Mouse (Mus musculus) forebrain, embryonic 12.5 days (tissue): Measurements from ENCODE around the gene Spaca4. TPM values are rescaled to one million over a fixed set of nuclear protein-coding genes. Genes with fewer than 3 reads are reported as not detected.

Experiments used
- ATAC-seq: fragments of 200-750 bp; cut with Nextera tagmentation; 2 replicates; pipeline ENCODE4 v1.8.0; 2017; ENCODE audit warnings: moderate TSS enrichment; ENCODE audit not compliant: low FRiP score
- H3K27ac ChIP-seq: fragments of 300-500 bp; sonication (generic); 2 replicates; pipeline ENCODE4 v1.5.1; 2016; ENCODE audit warnings: mild to moderate bottlenecking
- H3K27me3 ChIP-seq: fragments of 300-500 bp; sonication (generic); 2 replicates; pipeline ENCODE4 v1.6.1; 2016; ENCODE audit warnings: mild to moderate bottlenecking
- H3K36me3 ChIP-seq: fragments of 300-500 bp; sonication (generic); replicated peaks from 2 replicates; pipeline ENCODE4 v1.6.1; 2016; ENCODE audit warnings: mild to moderate bottlenecking
- H3K4me1 ChIP-seq: fragments of 300-500 bp; sonication (generic); 2 replicates; pipeline ENCODE4 v1.6.1; 2016
- H3K4me2 ChIP-seq: fragments of 300-500 bp; sonication (generic); 2 replicates; pipeline ENCODE4 v1.6.1; 2016; ENCODE audit warnings: mild to moderate bottlenecking, moderate library complexity
- H3K4me3 ChIP-seq: fragments of 300-500 bp; sonication (generic); replicated peaks from 2 replicates; pipeline ENCODE4 v1.5.1; 2016; ENCODE audit warnings: mild to moderate bottlenecking
- H3K9ac ChIP-seq: fragments of 300-500 bp; sonication (generic); 2 replicates; pipeline ENCODE4 v1.6.1; 2016; ENCODE audit warnings: mild to moderate bottlenecking
- H3K9me3 ChIP-seq: fragments of 300-500 bp; sonication (generic); 2 replicates; pipeline ENCODE4 v1.6.1; 2016
- WGBS: fragments of 180-500 bp; shearing (Covaris S2); methylation state at CpG from one replicate; pipeline ENCODE4 v1.1.7; 2016; 5-methylcytosine and 5-hydroxymethylcytosine counted together
- polyA plus RNA-seq: library from polyadenylated mRNA; unstranded; fragments of >200 nt; fragmentation: Nextera tagmentation; extraction: Ambion mirVana; gene quantifications from 2 replicates; pipeline ENCODE4 v1.2.1, GENCODE M21; 2016

The Spaca4 gene
- polyA plus RNA-seq, 1 experiment from 2014 or later = not detected

- H3K27me3 ChIP-seq = 0 out of 2 replicates have a peak, but pooled peaks cover 3% of the 10 kb centered on the region
- no peak for ATAC-seq
- no peak overlapping the region for H3K9ac ChIP-seq
- H3K9me3 ChIP-seq = 0 out of 2 replicates have a peak, but pooled peaks cover 3% of the 10 kb centered on the region
- no peaks in the 10 kb centered on the region for H3K36me3 ChIP-seq
- no peak overlapping the region for H3K27ac ChIP-seq
- H3K4me1 ChIP-seq = no peaks in the 10 kb centered on the region; the same call in 1 of the 2 replicates
- WGBS = 85% methylated on average over 7 of the region's 7 CpGs
- H3K4me2 ChIP-seq = no peak overlapping the region
- H3K4me3 ChIP-seq = no peak overlapping the region
These were observed 22.5 kb upstream of the Spaca4 start for GRCm38 (mm10) chr7:45748110-45748509.

- ATAC-seq = no peak
- 89% methylated on average over 5 of the region's 5 CpGs for WGBS
- no peak overlapping the region for H3K27ac ChIP-seq
- H3K4me2 ChIP-seq = no peak overlapping the region
- peaks cover 2% of the 10 kb centered on the region; the same call in 1 of the 2 replicates for H3K27me3 ChIP-seq
- H3K4me1 ChIP-seq = no peaks in the 10 kb centered on the region; the same call in 1 of the 2 replicates
- no peaks in the 10 kb centered on the region for H3K36me3 ChIP-seq
- H3K9me3 ChIP-seq = 0 out of 2 replicates have a peak, but pooled peaks cover 3% of the 10 kb centered on the region
- H3K4me3 ChIP-seq = no peak overlapping the region
- no peak overlapping the region for H3K9ac ChIP-seq
These were observed 21.8 kb upstream of the Spaca4 start for GRCm38 (mm10) chr7:45747450-45747849.

- WGBS = 69% methylated on average over 6 of the region's 6 CpGs
- Histone ChIP-seq H3K27me3 (peaks cover 10% of the 10 kb centered on the region), H3K4me3 (no peak overlapping the region), H3K27ac (no peak overlapping the region), H3K4me2 (no peak overlapping the region), H3K4me1 (no peaks in the 10 kb centered on the region; the same call in 1 of the 2 replicates), H3K9me3 (0 out of 2 replicates have a peak, but pooled peaks cover 3% of the 10 kb centered on the region), H3K9ac (no peak overlapping the region), H3K36me3 (no peaks in the 10 kb centered on the region)
- ATAC-seq = no peak
These were observed 20.9 kb upstream of the Spaca4 start for GRCm38 (mm10) chr7:45746518-45746917.

GRCm38 (mm10) chr7:45744387-45744786 lies 18.8 kb upstream of the Spaca4 start:
- no peak overlapping the region for H3K27ac ChIP-seq
- no peaks in the 10 kb centered on the region for H3K4me1 ChIP-seq
- ATAC-seq = no peak
- H3K36me3 ChIP-seq = no peaks in the 10 kb centered on the region
- WGBS = 34% methylated on average over 2 of the region's 2 CpGs
- no peak overlapping the region for H3K9ac ChIP-seq
- H3K4me3 ChIP-seq = no peak overlapping the region
- peaks cover 18% of the 10 kb centered on the region for H3K27me3 ChIP-seq
- 0 out of 2 replicates have a peak, but pooled peaks cover 3% of the 10 kb centered on the region for H3K9me3 ChIP-seq
- no peak overlapping the region for H3K4me2 ChIP-seq

- H3K4me3 ChIP-seq = no peak overlapping the region
- peak overlapping the region; percentile 8; the same call in 1 of the 2 replicates for H3K4me2 ChIP-seq
- no peaks in the 10 kb centered on the region for H3K36me3 ChIP-seq
- WGBS = 33% methylated on average over 19 of the region's 19 CpGs
- peaks cover 18% of the 10 kb centered on the region for H3K27me3 ChIP-seq
- no peak overlapping the region for H3K27ac ChIP-seq
- no peak for ATAC-seq
- H3K4me1 ChIP-seq = no peaks in the 10 kb centered on the region
- 0 out of 2 replicates have a peak, but pooled peaks cover 3% of the 10 kb centered on the region for H3K9me3 ChIP-seq
- H3K9ac ChIP-seq = no peak overlapping the region
These were observed 16.7 kb upstream of the Spaca4 start for GRCm38 (mm10) chr7:45742338-45742737.

- Histone ChIP-seq H3K4me1 (no peaks in the 10 kb centered on the region), H3K4me2 (0 out of 2 replicates have a peak overlapping the region, but pooled peaks have one; percentile 8), H3K36me3 (no peaks in the 10 kb centered on the region), H3K27ac (no peak overlapping the region), H3K4me3 (no peak overlapping the region), H3K27me3 (peaks cover 18% of the 10 kb centered on the region), H3K9me3 (0 out of 2 replicates have a peak, but pooled peaks cover 3% of the 10 kb centered on the region), H3K9ac (no peak overlapping the region)
- 45% methylated on average over 11 of the region's 11 CpGs for WGBS
- ATAC-seq = no peak
These were observed 16.2 kb upstream of the Spaca4 start for GRCm38 (mm10) chr7:45741777-45742176.

GRCm38 (mm10) chr7:45741308-45741707 lies 15.7 kb upstream of the Spaca4 start:
- no peak overlapping the region for H3K9ac ChIP-seq
- H3K27ac ChIP-seq = no peak overlapping the region
- H3K27me3 ChIP-seq = peaks cover 18% of the 10 kb centered on the region
- WGBS = 84% methylated on average over 12 of the region's 12 CpGs
- ATAC-seq = no peak
- no peak overlapping the region for H3K4me3 ChIP-seq
- no peaks in the 10 kb centered on the region for H3K4me1 ChIP-seq
- H3K9me3 ChIP-seq = no peaks in the 10 kb centered on the region
- H3K36me3 ChIP-seq = no peaks in the 10 kb centered on the region
- no peak overlapping the region for H3K4me2 ChIP-seq

GRCm38 (mm10) chr7:45739820-45740219 lies 14.2 kb upstream of the Spaca4 start:
- no peaks in the 10 kb centered on the region for H3K36me3 ChIP-seq
- H3K4me1 ChIP-seq = no peaks in the 10 kb centered on the region
- H3K9ac ChIP-seq = no peak overlapping the region
- no peak overlapping the region for H3K4me2 ChIP-seq
- 65% methylated on average over 10 of the region's 10 CpGs for WGBS
- H3K27me3 ChIP-seq = peaks cover 18% of the 10 kb centered on the region
- no peak overlapping the region for H3K4me3 ChIP-seq
- ATAC-seq = no peak
- no peaks in the 10 kb centered on the region for H3K9me3 ChIP-seq
- no peak overlapping the region for H3K27ac ChIP-seq

GRCm38 (mm10) chr7:45739162-45739763 lies 13.7 kb upstream of the Spaca4 start:
- Histone ChIP-seq H3K27ac (no peak overlapping the region), H3K9ac (no peak overlapping the region), H3K4me3 (no peak overlapping the region), H3K4me1 (no peaks in the 10 kb centered on the region), H3K27me3 (peaks cover 18% of the 10 kb centered on the region), H3K36me3 (no peaks in the 10 kb centered on the region), H3K9me3 (no peaks in the 10 kb centered on the region), H3K4me2 (no peak overlapping the region)
- WGBS = 8% methylated on average over 9 of the region's 9 CpGs
- ATAC-seq = peak; percentile 77; the same call in 1 of the 2 replicates

GRCm38 (mm10) chr7:45733477-45733876 lies 7.9 kb upstream of the Spaca4 start:
- peaks cover 9% of the 10 kb centered on the region for H3K4me1 ChIP-seq
- no peaks in the 10 kb centered on the region for H3K27me3 ChIP-seq
- no peak overlapping the region for H3K27ac ChIP-seq
- H3K9me3 ChIP-seq = no peaks in the 10 kb centered on the region
- ATAC-seq = no peak
- peaks cover 10% of the 10 kb centered on the region; the same call in 1 of the 2 replicates for H3K36me3 ChIP-seq
- H3K4me3 ChIP-seq = no peak overlapping the region
- no peak overlapping the region for H3K4me2 ChIP-seq
- H3K9ac ChIP-seq = no peak overlapping the region
- 93% methylated on average over 5 of the region's 5 CpGs for WGBS

GRCm38 (mm10) chr7:45730727-45731431 lies 5.3 kb upstream of the Spaca4 start:
- Histone ChIP-seq H3K4me1 (peaks cover 9% of the 10 kb centered on the region), H3K9me3 (no peaks in the 10 kb centered on the region), H3K9ac (no peak overlapping the region), H3K36me3 (peaks cover 29% of the 10 kb centered on the region), H3K4me3 (no peak overlapping the region), H3K4me2 (no peak overlapping the region), H3K27ac (0 out of 2 replicates have a peak overlapping the region, but pooled peaks have one; percentile 15), H3K27me3 (no peaks in the 10 kb centered on the region)
- 20% methylated on average over 16 of the region's 16 CpGs for WGBS
- ATAC-seq = peak; percentile 46; the same call in 1 of the 2 replicates

GRCm38 (mm10) chr7:45727625-45728024 lies 2.0 kb upstream of the Spaca4 start:
- no peak for ATAC-seq
- H3K36me3 ChIP-seq = peaks cover 62% of the 10 kb centered on the region

More at GRCm38 (mm10) chr7:45727625-45728024, 2.0 kb upstream of the Spaca4 start:
- WGBS = 88% methylated on average over 3 of the region's 3 CpGs
- no peaks in the 10 kb centered on the region for H3K9me3 ChIP-seq
- peaks cover 9% of the 10 kb centered on the region for H3K4me1 ChIP-seq
- H3K27me3 ChIP-seq = no peaks in the 10 kb centered on the region
- H3K4me2 ChIP-seq = no peak overlapping the region
- H3K27ac ChIP-seq = no peak overlapping the region
- no peak overlapping the region for H3K9ac ChIP-seq
- no peak overlapping the region for H3K4me3 ChIP-seq
